Mouse (Mus musculus) MEL (cell line): Measurements from ENCODE around the gene Smg6.

Experiments
- KAT2A ChIP-seq: conservative IDR thresholded peaks from 2 replicates; pipeline ENCODE4 v1.6.1; 2012; ENCODE audit warnings: low read depth, low read length, improper control_type of control experiment, inconsistent platforms
- MYC ChIP-seq: IDR thresholded peaks from 2 replicates; pipeline ENCODE4 v1.6.1; 2011; ENCODE audit warnings: low read depth, mild to moderate bottlenecking, low read length, improper control_type of control experiment, moderate library complexity
- POLR2A ChIP-seq, 2 experiments: IDR thresholded peaks; 2 replicates each; pipeline ENCODE4 v1.6.1; 2011 to 2012; ENCODE audit warnings: low read length in 2 of 2, mild to moderate bottlenecking in 2 of 2, control low read depth in 1 of 2, improper control_type of control experiment in 1 of 2, low read depth in 1 of 2, moderate library complexity in 1 of 2; ENCODE audit not compliant: control insufficient read depth in 1 of 2, insufficient read depth in 1 of 2, poor library complexity in 1 of 2
- ZMIZ1 ChIP-seq: IDR thresholded peaks from 2 replicates; pipeline ENCODE4 v1.6.1; 2012; ENCODE audit warnings: low read depth, mild to moderate bottlenecking, inconsistent platforms, low read length, improper control_type of control experiment, moderate library complexity

DNA sequence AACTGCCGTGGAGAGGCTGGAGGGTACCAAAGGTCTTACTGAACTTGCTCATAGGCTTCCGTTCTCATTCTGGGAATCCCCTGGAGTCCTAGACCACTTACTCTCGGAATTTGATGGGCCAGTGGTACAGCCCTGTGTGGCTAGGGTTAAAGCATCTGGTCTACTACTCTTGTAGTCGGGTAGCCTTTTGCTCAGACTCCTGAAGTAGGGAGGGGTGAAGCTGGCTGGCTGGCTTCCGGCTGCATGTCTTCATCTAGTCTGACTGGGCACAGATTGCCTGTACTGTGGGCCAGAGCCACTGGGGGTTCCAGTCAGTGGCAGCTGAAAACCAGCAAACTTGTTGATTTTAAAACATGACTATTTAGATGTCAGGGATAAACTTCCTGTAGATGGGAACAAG is 167.0 kb downstream of the Smg6 start:
- TF ChIP-seq MYC (no peak), ZMIZ1 (no peak), POLR2A (IDR thresholded peaks at IDR 0.05; ENCODE audit: control insufficient read depth in 1 of 2, insufficient read depth in 1 of 2, low read depth in 1 of 2, low read length in 2 of 2, poor library complexity in 1 of 2) (no peak), KAT2A (no peak)
